Mouse (Mus musculus): Measurements from ENCODE around the gene H6pd.
A peak's percentile ranks its signal among the peaks of the same experiment; 100 is the strongest.

The H6pd gene

GRCm38 (mm10) chr4:149998786-149999509 lies 9.9 kb downstream of the H6pd start:
- no peak for DNase-seq (ENCODE audit: low spot score)

DNA sequence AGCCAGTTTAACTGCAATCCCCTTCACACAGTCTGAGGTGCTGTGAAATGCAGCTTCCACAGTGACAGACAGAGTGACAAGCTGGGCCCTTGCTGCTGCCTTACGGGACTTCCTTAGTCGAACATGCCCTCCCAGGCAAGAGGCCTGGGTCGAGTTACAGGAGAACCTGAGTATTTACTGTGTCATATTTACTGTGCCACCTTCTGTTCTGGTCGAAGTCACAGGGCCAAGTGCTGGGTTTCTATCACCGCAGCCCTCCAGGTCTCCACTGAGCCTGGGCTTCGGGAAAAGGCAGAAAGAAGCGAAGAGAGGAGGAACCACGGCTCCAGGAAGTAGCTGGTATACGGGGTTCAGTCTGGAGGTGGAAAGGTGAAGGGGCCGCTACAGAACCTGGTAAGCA lies 10.8 kb downstream of the H6pd start:
- no peak for DNase-seq (ENCODE audit: low spot score)

DNA sequence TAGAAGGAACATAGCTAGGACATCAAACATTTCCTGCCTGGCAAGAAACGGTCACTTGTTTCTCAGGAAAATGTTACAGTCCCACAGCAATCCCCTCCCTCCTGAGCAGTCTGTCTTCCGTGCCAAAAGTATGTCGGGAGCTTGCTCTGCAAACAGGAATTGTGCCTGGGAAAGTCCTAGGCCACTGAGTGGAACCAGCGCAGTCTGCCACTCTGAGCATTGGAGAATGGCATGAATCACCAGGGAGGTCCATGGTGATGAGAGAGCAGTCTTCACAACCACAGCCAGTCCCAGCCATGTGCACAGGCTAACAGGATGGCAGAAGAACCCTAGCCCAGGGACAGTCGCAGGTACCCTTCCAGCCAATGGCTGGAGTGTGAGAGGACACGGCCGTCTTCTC lies 12.4 kb downstream of the H6pd start:
- DNase-seq (ENCODE audit: low spot score), result no peak

DNA sequence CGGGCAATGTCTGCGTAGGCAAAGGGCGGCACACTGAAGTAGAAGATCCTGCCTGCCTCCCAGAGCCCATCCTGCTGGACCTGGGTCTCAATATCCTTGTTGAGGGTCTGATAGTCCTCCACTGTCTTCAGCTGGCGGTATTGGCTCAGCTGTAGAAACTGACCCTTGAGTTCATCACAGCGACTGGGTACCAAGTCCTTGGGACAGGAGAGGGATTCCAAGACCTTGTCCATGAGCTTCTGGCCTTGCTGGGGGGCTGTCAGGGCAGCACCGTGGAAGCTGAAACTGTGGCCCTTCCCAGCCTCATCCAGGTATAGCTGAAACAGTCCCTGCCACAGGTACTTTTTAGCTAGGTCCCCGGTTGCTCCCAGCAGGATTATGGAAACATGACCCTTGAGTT lies 12.9 kb downstream of the H6pd start:
- no peak for DNase-seq (ENCODE audit: low spot score)

DNA sequence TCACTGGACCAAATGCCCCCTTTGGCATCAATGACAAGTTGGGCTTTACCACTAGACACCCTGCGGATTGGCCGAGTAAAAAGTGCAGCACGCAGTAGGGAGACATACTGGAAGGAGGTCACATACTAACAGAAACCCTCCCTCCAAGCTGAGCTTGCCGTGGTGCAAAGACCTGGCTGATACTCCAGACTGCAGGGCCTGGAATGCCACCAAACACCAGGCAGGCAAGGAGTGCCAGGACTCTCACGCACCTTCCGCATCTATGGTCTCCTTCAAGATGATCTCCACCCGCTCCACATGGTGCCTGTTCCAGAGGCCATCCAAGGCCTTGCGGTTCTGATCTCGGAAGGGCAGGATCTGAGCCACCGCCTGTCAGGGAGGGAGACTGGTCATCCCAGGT lies 14.6 kb downstream of the H6pd start:
- DNase-seq (ENCODE audit: low spot score), result no peak

DNA sequence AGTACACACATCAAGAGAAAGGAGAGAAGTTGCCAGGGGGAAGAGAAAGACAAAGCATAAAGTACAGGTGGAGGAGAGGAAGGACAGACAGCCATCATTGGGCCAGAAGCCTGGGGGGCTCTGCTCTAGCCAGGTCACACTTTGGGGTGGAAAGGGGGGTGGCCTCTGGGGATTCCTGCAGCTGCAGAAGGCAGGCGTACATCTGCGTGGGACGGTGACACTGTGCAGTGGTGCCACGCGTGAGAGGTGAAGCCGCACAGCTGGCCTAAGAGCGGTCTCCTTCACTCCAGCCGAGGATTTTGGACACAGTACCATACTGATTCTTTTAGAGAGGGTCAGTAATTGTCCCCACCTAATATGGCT lies 16.2 kb downstream of the H6pd start:
- no peak for DNase-seq (ENCODE audit: low spot score)

DNA sequence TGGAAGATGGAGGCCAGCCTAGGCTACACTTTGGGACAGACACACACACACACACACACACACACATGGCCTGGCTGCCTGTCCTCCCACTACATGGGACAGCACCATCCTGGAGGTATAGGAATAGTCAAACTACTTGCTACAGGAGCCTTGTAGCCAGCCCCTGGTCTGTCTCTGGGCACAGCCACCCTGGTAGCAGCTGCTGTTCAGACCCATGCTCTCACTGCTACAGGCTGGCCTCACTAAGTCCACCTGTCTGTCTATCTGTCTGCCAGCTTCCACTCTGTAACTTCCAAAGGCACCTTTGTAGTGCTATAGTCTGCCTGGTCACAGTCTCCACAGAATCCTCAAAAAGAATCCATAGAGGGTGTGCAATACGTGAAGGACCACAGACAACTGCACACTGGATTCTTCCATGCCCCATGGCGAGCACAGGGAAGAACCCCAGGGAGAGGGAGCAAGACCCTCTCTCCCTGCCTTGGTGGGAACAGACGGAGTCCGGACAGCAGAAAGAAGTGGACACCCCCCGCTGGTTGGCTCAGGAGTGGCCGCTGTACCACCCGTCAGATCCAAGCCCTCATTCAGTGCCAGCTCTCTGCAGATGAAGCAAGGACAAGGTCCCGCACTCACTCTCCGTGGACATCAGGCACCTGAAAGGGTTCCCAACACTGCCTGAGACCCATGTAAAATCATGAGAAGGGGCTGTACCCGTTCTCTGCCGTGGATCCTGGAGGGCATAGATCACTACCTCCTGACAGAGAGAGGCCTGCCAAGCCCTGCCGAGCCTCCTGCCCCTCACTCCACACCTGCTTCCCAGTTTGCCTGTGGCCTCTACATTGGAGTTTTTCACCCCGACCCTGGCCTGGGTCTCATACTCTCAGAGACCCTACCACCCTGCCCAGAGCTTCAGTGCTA lies 16.8 kb downstream of the H6pd start:
- no peak for DNase-seq (ENCODE audit: low spot score)

DNA sequence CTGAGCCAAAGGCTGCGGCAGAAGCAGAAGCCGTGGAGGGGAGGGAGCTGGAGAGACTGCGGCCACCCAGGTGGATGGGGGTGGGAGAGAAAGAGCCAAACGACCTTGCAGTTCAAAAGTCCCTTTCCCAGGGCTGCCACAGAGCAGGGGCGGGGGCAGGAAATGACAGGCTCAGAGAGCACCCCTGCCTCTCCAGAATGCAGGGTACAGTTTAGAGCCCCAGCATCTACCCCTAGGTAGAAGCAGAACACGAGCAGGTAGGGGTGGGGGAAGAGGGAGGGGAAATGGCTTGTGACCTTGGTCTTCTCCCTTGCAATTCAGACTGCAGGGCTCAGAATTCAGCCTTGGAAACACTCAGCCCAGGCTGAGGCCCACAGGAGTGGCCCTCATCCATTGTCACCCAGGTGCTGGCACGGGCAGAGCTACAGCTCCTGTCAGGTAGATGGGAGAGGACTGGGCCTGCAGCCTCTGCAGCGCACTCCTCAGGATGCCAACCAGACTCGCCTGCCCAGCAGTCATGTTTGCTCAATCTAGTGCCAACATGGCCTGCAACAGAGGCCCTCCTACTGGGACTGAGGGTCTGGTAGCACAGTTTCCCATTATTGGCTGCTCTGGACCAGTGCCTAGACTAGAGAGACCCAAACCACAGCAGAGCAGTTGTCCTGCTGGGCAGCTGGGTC lies 17.7 kb downstream of the H6pd start:
- no peak for DNase-seq (ENCODE audit: low spot score)

DNA sequence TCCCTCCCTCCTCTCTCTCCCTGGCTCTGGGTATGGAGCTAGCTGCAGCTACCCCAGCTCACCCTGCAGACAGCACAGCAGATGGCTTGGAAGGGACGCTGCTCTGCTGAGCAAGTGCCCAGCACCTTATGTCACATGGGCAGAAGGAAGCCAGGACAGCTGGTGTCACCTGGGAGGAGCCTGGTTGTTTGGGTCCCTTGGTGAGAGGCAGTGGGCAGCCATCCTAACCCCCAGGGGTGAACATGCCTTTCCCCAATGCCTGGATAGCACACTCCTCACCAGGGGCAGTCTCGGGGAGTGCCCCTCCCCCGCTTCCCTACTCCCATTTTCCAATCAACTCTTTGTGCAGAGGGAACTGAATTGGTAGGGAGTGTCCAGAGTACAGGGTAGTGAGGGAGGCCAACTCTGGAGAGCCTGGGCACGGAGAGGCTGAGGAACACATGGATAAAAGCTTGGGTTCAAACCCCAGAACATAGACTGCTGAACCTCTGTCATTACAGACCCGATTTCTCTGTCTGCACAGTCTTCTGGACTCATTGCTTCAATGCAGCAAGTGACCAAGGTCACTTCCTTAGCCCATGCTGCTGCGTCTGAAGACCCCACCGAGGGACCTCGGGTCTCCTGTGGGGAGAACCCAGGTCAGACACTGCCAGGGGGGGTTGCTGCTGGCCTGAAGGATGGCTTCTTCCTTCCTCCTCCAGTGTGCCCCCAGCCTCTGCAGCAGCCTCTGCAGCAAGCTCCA lies 18.4 kb downstream of the H6pd start:
- no peak for DNase-seq (ENCODE audit: low spot score)

DNA sequence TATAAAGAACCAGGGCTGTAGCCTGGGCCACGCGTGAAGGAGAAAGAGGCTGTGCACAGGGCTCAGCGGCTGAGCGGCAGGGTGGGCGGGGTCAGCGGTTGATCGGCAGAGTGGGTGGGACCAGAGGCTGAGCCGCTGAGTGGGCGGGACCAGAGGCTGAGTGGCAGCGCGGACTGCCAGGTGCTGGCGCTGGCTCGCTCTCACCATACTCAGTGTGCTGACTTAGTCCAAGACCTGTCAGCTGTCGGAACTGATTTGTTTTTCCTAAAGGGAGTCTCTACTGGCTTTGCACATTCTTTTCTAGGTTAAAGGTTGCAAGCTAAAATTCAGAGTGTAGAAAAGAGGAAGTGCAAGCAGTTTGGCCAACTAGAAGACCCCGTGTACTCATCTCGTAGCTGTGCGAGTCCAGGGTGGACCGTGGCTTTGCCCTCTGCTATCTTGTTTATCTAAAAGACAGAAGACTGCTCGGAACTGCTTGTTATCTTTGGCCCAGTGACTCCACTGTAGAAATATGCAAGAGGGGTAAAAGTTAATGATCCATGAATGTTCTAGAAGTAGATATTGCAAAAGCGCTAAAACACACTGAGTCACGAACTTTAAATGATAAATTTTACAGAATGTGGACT lies 19.8 kb downstream of the H6pd start:
- DNase-seq (ENCODE audit: low spot score), result peak; percentile 10

DNA sequence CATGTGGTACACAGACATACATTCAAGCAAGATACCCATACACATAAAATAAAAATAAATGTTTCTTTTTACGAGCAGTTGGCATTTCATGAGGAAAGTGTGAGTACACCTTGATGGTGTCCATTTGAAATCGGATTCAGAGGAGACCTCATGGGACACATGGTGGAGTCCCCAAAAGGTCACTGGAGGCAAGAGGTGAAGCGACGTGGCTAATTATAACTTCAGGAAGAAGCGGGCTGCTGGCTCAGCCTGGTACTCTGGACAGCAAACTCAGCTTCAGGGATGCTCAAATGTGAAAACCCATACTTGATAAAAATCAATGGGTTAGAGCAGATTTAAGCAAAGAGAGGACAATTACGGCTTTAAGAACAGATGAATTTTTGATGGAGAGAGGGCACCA lies 20.5 kb downstream of the H6pd start:
- no peak for DNase-seq (ENCODE audit: low spot score)

DNA sequence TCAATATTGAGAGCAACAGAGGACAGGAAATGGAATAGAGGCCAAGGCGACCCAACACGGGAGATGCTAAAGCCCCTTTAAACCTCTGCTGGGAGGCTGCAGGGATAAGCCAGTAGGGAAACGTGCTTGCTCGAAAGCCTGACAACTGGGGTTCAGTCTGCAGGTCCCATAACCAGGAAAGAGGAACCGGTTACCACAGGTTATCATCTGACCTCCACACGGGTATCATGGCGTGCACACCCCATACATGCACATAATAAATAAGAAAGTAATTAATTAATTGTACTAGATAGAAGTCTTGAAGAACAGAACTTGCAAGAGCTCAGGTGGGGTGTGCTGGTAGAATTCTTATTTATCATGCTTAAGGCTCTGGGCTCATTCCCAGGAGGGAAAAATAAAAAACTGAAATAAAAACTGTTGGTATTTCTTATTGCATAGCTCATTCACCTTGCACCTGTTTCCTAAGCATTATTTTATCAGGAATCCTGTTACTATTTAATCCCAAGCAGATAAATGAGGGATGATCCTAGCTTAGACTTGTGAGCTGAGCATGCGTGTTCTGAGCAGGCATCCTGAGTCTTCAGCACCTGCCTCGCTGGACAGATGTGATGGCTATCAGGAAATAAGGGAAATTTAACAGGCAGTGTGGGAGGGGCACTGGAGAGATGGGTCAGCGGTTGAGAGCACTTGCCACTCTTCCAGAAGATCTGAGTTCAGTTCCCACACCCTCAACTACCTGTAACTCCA lies 22.0 kb downstream of the H6pd start:
- DNase-seq (ENCODE audit: low spot score), result no peak

- DNase-seq (ENCODE audit: low spot score), result no peak
Observed at GRCm38 (mm10) chr4:149983921-149984645, 24.7 kb downstream of the H6pd start.

GRCm38 (mm10) chr4:149982154-149982553 lies 26.7 kb downstream of the H6pd start:
- no peak for DNase-seq (ENCODE audit: low spot score)

GRCm38 (mm10) chr4:149979819-149980308 lies 29.0 kb downstream of the H6pd start:
- peak; percentile 80 for DNase-seq (ENCODE audit: low spot score)

GRCm38 (mm10) chr4:149978820-149979219 lies 30.0 kb downstream of the H6pd start:
- DNase-seq (ENCODE audit: low spot score), result no peak

GRCm38 (mm10) chr4:149977801-149978544 lies 30.9 kb downstream of the H6pd start:
- DNase-seq (ENCODE audit: low spot score), result no peak

- no peak for DNase-seq (ENCODE audit: low spot score)
Observed at GRCm38 (mm10) chr4:149977181-149977580, 31.6 kb downstream of the H6pd start.

- DNase-seq (ENCODE audit: low spot score), result no peak
Observed at GRCm38 (mm10) chr4:149975730-149976254, 33.0 kb downstream of the H6pd start.

All from MN1 (cell line).